Mouse (Mus musculus): Measurements from ENCODE around the gene Ssh1.
A peak's percentile ranks its signal among the peaks of the same experiment; 100 is the strongest.

The Ssh1 gene

DNA sequence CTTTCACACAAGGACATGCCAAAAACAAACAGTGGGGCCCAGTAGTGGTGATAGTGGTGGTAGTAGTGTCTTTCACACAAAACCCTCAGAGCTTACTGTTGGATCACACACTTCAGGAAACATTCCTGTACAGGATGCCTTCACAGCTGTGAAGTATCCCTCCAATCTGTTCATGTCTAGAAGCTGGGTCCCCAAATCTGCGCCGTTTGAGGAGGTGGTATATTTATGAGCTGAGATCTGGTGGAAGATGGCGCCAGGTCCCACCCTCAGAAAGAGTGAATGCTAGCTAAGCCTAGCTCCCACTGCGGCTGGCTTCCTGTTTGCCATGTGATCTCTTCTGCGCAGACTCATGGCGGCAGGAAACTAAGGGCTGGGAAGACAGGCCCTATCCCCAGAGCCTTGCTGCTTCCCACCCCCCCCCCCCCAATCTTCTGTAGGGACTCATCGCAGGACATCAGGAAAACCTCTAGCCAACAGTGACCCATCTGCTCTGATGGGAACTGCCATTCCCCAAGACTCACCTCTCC lies 28.0 kb downstream of the Ssh1 start:
- no peak for DNase-seq

DNA sequence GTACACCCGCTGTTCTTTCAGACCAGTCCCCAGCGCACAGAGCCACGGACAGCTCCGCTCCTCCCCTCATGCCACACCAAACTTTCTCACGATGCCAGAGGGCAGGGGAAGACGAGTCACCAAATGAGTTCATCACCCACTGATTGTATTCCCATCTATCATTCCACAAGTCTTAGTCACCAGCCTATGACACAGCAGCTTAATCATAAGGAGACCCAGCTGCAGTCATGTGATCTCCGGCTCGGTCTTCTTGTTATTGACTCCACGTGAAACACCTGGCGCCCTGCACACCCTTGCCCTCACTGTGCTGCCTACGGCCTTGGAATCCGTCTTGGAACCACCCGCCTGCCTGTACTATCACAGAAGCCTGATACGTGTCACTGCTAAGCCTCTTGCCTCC lies 28.7 kb downstream of the Ssh1 start:
- no peak for DNase-seq

DNA sequence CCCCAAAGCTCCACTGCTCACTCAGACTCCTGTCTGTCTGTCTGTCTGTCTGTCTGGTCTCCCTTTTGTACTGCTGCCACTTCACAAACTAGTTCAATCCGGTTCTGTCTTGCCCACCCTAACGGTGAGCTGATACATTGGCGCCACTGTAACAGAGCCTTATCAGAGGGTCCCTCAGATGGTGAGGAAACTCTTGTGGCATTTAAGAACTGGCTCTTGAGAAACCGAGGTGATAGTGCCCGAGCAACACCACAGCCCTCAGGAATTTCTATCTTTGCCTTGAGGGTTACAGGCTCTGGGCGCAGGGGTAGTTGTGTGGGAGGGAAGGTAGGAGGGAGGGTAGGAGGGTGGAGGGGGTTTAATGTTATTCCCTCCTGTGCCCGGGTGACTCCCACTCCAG lies 31.9 kb downstream of the Ssh1 start:
- DNase-seq = no peak

DNA sequence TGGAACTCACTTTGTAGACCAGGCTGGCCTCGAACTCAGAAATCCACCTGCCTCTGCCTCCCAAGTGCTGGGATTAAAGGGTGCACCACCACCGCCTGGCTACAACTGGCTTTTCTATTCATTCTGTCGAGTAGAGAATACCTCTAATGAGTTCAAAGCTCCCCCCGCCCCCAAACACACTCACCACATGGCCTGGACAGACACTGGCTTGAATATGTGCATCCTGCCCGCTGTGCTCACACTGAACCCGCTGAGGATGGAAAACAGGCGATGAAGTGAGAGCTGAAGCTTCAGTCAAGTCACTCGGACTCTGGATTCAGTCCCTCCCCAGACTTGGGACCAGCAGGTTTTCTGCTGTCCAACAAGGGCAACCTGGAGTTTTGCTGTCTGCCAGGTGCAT lies 33.3 kb downstream of the Ssh1 start:
- DNase-seq = no peak

DNA sequence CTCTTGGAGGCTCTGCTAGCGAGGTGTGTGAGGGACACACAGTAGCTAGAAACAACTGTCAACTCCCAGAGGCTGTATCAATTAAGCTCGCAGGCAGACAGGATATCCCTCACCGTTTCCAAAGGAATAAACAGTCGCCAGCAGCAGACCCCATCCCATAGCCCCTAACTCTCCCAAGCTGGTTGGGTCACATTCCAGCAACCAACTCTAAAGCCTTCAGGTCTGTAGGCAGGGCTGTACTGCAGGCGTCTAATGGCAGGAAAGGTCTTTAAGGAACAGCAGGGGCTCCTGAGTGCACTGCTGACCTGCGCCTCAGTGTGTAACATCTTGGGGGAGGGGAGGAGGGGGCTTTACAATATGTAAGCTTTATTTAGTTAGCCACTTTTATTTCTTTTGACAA lies 34.7 kb downstream of the Ssh1 start:
- DNase-seq = no peak

DNA sequence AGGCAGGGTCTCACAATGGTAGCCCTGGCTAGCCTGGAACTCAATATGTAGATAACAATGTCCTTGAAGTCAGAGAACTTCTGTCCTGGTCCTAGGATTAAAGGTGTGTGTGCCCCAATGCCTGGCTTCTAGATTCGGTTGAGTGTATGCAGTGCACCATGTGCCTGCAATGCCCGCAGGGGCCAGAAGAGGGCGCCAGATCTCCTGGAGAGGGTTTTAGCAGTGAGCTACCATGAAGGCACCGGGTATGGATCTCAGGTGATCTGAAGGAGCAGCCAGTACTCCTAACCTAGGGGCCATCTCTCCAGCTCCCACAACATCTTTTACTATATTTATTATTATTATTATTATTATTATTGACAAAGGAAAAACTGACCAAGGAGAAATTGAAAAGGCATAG lies 37.2 kb downstream of the Ssh1 start:
- DNase-seq = peak; percentile 85 to 97

DNA sequence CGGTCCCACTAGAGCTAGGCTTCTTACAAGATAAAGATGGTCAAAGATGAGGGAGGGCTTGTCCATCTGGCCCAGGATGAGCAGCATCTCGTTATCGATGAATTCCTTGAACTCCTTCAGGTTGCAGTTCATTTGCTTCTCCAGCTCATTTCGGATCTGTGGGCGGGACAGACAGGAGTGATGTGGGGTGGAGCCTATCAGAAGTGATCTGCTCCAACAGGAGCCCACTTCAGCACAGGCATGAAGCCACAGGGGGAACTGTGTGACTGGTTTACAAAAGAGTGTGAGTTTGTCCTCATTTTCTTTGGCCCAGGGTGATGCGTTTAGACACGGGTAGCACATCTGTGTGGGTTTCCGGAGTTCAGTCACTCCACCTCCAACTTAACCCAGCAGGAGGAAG lies 38.0 kb downstream of the Ssh1 start:
- DNase-seq = no peak

DNA sequence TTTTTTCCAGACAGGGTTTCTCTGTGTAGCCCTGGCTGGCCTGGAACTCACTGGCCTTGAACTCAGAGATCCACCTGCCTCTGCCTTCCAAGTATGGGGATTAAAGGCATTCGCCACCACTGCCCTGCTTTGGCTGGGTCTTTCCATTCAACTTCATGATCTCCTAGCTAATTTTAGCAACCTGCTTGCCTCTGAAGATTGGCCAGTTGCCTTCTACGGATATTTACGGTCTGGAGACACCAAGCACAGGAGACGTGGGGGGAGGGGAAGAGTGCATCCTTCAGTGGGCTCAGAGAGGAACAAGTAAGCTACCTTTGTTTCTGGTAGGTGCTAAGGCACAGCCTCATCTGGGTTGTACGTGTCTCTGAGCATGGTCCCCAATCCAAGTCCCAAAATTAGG lies 38.4 kb downstream of the Ssh1 start:
- no peak for DNase-seq

DNA sequence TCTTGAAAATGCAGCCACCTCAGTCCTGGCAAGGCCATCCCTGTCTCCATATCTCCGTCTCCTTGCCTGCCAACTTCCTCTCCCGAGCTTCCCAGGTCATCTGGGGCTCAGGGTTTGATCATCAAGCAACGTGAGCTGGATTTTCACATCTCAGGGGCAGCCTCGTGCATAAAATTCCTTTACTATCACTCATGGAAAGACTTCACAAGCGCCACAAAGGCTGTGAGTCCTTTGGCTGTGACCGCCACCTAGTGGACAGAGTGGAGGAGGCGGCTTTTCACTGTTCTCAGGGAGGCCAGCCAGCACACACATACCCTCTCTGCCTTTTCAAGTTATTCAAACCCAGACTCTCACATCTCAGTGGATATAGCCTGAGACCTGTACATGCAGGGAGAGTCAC lies 39.3 kb downstream of the Ssh1 start:
- DNase-seq = peak; percentile 77 to 91

DNA sequence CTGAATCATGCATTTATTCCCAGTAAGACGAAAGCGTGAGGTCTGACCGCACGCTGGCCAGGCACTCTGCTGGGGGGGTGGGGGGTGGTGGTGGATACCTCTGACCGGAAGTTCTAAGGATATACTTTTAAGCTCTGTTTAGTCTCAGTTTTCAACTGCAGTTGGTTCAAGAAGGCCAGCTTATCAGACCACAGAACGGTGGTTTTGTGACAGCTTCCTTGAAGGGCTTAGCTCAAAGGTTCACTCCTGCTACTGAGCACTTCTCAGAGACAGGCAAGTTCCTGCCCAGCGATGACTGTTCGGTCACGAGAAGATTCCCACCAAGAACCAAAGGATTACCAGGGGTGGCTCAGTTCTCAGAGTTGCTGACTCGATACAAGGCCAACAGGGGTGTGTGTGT lies 41.2 kb downstream of the Ssh1 start:
- DNase-seq = no peak

DNA sequence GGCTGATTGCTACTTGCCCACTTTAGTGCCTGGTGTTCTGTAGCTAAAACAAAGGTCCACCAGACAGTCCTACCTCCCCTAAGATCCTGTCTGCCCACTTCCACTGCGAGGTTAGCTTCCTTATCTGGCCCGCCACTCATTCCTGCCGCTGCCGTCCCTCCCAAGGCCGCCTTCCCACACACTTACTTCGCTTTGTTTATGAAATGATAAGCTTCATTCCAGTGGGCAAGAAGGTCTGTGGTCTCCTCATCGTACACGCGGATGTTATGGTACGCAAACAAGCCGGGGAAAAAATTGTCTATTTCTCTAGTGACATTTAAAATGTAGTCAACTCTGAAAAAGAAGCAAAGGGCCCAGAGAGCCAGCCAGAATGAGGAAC lies 42.0 kb downstream of the Ssh1 start:
- DNase-seq = no peak

DNA sequence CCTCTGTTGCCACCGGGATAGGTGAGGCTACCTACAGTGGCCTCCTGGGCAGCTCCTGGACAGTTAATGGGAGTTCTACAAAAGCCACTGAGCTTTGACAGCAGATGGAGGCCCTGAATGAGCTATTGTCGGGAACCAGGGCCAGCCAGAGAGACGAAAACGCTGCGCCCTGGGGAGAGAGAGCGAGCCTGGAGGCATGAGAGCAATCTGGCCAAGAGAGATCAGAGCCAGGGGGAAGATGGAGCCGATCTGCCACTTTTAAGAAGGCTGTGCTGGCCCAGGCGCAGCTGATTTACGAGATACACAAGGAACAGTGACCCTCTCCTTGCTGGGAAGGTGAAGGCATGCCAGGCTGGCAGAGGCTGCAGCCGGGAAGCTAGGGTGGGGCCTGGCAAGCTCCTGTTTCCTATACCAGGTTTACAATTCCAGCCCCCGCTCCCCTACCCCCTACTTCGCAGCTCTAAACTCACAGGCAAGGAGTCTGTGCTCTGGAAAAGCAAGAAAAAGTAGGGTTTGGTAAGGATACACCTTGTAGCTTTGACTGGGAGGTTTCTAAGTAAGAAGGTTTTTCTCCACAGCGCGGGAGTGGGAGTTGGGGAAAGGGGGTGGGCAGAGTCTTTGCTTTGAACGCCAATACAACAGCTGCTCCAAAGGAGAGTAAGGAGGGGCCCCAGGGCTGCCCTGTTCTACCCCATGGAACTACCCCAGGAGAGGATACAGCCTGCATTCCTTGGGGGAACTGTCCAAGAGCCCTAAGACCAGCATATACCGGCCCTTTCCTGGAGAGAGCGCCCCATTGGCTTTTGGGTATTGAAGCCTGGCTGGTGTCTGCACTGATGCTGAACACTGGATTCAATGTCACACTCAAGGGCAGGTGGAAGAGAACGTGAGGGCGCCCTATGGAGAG lies 42.7 kb downstream of the Ssh1 start:
- no peak for DNase-seq

DNA sequence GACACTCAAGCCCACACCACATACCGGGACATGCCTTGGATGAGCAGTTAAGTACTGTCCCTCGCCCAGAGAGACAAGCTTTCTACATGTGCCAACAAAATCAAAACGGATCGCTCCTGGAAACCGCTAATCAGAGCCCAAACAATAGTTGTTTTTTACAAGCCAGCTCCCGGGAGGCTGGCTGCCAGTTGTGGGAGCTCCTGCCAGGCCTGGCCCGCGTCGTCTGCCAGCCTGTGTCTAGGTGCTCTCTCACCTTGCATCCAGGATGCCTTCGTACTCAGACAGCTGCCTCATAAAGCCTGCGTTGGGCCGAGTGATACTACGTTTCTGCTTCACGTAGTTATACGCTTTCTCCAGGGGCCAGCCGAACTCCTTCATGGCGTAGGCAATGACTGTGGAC lies 43.6 kb downstream of the Ssh1 start:
- DNase-seq = no peak

DNA sequence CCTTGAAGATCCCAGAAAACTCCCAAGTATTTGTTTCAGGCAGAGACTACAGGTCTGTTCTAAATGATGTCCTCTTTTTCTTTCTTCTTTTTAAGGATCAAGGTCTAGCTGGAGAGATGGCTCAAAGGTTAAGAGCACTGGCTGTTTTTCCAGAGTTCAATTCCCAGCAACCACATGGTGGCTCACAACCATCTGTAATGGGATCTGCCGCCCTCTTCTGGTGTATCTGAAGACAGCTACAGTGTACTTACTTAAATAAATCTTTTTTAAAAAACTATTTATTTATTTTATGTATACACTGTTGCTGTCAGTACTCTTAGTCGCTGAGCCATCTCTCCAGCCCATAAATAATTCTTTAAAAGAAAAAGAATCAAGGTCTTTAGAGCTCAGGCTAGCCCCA lies 46.4 kb downstream of the Ssh1 start:
- DNase-seq = no peak

DNA sequence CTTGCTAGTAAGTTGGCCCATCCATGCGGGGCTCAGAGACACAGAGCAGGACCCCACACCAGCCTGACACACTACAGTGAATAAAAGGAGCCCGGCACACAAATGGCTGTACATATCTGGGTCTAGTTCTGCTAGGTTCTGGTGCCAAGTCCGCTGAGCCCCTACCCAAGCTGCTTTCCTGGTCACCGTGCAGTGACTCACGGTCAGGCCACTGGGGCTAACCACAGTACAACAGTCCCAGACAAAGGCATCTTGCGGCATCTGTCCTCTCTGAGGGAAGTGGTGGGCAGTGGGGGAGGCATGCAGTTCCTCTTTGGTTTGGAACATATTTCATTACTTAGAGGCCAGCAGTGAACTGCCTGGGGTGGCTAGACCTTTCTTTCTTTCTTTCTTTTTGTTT lies 48.6 kb downstream of the Ssh1 start:
- no peak for DNase-seq

DNA sequence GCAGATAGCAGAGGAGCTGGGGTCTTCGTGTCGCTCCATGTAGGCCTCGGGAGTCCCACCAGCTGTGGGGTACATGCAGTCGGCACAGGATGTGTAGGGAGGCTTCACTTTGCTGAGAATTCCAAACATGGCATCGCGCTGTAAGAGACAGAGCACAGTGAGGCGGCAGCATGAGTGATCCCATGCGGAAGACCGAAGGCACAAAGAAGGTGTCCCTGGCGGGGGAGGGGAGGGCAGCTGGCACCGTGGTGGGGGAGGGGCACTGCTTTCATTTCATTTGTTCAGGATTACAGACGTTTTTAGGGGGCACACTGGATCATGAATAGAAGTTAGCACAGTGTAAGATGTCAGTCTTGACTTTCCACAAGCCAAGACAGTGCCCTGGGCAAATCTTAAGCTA lies 50.4 kb downstream of the Ssh1 start:
- no peak for DNase-seq

DNA sequence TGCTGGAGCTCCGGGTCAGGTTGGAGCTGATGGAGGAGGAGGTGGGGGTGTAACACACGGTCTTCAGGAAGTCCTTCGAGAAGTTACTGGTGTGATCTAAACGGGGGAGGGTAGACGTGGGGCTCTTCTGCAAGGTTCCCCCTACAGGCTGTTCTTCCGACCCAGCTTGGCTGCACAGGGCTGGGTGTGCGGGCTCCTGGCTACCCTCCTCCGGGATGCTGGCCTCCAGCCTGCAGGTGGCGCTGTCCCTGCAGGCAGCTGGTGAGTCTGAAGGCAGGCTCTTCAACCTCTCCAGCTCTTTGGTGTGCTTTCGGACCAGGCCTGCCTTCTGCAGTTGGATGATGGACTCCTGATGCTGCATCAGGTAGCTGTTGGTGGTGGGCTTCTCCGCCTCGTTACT lies 51.1 kb downstream of the Ssh1 start:
- DNase-seq = peak in 1 of 2 experiments; percentile 65

DNA sequence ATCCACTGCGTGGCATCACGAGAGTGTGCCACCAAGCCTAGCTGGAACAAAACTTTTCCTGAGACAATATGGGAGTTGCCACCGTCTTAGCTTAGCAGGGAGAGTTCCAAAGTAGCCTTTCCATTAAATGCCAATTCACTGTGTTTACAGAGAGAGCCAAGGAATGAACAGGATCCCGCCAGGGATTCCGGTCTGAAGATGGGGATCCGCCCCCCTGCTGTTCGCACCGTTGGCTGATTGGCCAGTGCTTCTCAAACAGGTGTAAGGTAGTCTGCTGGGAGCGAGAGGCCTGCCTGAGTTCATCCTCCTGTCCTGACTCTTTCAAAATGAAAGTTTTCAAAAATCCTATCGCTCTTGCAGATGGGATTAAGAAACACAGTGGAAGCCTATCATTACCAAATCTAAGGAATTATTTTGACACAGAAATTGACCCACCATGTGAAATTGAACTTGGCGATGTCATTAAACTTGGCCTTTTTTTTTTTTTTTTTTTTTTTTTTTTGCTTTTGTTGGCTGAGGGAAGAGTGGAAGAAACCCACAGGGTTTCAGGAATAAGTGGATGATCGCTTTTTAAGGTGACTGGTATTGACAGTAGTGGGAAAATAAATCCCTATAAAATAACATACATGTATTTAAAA lies 54.3 kb downstream of the Ssh1 start:
- no peak for DNase-seq

DNA sequence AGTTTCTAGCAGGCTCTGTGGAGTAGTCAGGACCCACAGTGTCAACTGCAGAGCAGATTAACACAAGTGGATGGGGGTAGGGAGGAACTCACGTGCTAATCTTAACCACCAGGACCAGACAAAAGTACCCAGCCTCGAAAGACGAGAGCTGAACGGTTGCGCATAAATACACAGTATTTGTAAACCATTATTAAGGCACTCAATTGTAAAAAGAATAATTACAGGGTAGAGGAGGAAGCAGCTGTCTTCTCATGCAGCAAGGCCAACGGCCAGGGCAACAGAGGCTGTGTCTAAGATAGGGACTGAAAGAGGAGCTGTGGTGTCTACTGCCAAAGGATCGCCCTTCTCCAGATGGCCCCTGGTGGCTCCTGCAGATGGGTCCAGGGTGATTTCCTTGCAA lies 56.0 kb downstream of the Ssh1 start:
- DNase-seq = no peak

DNA sequence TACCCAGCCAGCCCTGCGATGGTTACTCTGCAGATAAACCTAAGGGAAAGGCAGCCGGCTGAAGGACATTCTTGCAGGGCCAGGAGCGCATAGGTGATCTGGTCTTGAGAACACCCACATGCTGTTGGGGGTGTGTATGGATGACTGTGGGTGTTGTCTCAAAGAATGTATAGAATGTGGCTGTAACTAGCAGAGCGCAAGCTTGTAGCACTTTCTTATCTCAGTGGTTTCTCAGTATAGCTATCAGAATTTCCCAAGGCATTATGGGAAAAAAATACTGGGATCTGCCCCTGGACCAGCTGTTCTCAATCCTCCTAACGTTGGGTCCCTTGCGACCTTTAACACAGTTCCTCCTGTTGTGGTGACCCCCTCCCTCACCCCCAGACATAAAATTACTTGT lies 59.8 kb downstream of the Ssh1 start:
- no peak for DNase-seq

DNA sequence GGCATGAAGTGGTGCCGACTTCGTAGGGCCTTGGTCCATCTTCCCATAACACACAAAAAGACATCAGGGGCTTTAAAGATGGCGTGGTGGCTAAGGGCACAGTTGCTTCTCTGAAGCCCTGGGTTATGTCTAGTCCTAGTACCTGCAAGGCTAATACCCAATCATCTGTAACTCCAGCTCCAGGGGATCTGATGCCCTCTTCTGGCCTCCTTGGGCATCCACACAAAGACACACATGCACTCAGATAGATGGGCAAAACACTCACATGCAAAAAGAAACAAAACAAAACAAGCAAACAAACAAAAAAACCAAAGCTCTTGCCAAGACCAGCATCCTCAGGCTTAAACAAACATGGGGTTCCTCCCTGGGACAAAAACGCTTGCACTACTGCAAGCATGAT lies 60.2 kb downstream of the Ssh1 start:
- no peak for DNase-seq

DNA sequence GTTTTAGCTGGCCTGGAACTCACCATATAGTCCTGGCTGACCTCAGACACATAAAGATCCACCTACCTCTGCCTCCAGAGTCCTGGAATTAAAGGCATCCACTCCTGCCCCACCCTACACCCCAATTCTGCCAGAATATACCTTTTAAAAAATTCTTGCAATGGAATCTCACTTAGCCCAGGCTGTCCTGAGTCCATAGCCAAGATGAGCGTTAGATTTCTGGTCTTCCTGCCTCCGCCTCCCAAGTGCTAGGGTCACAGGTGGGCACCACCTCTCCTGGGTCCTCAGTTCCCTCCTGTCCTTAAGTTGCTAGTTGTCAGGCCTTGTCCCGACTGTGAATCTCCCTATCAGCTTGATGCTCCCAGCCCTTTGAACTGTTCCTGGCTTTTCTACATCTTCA lies 61.4 kb downstream of the Ssh1 start:
- DNase-seq = no peak

DNA sequence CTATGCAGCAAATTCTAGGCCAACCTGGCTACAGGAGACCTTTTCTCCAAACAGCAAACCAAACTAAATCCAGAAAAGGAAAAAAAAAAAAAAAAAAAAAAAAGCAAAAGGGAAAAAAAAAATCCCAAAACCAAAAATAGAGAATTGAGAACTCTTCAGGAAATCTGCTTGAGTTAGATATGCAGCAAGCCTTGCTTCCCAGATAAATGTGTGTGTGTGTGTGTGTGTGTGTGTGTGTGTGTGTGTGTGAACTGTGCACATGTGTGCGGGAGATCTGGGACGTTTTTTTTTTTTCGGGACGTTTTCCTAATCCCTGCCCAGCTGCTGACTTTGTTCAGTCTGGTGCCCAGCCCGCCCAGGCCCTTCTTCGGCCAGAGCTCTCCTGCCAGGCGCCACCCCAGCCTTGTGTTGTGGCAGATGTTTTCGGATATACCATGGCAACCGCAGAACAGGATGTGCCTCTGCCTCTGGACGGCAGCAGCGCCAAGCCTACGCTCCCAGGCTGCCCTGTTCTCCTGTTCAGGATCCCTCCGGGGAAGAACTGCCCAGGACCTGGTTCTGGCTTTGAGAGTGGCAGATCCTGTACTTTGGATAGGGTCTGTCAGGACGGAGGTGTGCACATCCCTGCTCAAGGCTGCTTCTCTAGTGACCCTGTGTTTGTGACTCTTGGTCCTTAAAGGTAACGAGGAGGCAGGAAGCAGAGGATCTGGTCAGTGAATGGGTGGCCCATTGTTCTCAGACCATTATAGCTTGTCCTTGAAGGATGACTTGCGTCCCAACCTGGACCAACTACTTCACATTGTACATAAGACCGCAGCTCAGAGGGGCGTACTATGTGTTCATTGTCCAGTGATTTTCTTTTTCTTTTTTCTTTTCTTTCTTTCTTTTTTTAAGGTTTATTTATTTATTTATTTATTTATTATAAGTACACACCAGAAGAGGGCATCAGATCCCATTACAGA lies 62.8 kb downstream of the Ssh1 start:
- peak; percentile 62 to 69 for DNase-seq

Measured in kidney, postnatal 36 days (tissue).